7 mouse cellular contexts compared by ENCODE assay signal in genomic region chr6:47799079-47799478, GRCm38 (mm10). TPM values are rescaled to one million over a fixed set of nuclear protein-coding genes. Genes with fewer than 3 reads are reported as not detected.
DNase-seq lines count a peak whose midpoint lies in the region; ATAC-seq and TF ChIP-seq lines count a peak whose summit lies in the region.

No protein-coding gene starts in this region.

- H3K27me3 ChIP-seq in lung, embryonic 16.5 days (ENCODE audit: control insufficient read depth, insufficient read depth, low read depth, low read length): no peaks in the 10 kb centered on the region

- 31% methylated on average over 6 of the region's 6 CpGs for whole genome bisulfite sequencing in lung, embryonic 16.5 days

- H3K4me3 ChIP-seq in gastrocnemius, adult 2 months: no peak overlapping the region
- H3K4me3 ChIP-seq in lung, embryonic 16.5 days (ENCODE audit: low read length): no peak overlapping the region

- peak; percentile 71; the same call in 1 of the 2 replicates for ATAC-seq in lung, embryonic 16.5 days (ENCODE audit: low read depth)

- no peak overlapping the region for H3K4me2 ChIP-seq in lung, embryonic 16.5 days (ENCODE audit: low read depth, low read length)

- no peaks in the 10 kb centered on the region for H3K4me1 ChIP-seq in lung, embryonic 16.5 days (replicated peaks; ENCODE audit: control insufficient read depth, insufficient read depth, low read length)

- H3K9ac ChIP-seq in lung, embryonic 16.5 days (ENCODE audit: low read length): no peak overlapping the region

- H3K9me3 ChIP-seq in lung, embryonic 16.5 days (ENCODE audit: control insufficient read depth, low read length): no peaks in the 10 kb centered on the region

- peaks cover 79% of the 10 kb centered on the region for H3K36me3 ChIP-seq in lung, embryonic 16.5 days (ENCODE audit: control insufficient read depth, insufficient read depth, low read length)

- TF ChIP-seq CTCF in gastrocnemius, adult 2 months (IDR thresholded peaks at IDR 0.05): peak; percentile 90

- peak; percentile 77 for DNase-seq in A20 (ENCODE audit: low read depth, low spot score)
- peak; percentile 67 to 74 for DNase-seq in CD8-positive naive resting alpha-beta T cell, adult 2 months (ENCODE audit: low read depth in 2 of 2, low spot score in 2 of 2)
- peak; percentile 43 for DNase-seq in cerebellum, adult 8-10 months
- peak; percentile 52 for DNase-seq in gastrocnemius, adult 2 months
- DNase-seq in kidney, adult 9 months: peak; percentile 74
- DNase-seq in retina, postnatal 7 days (ENCODE audit: low read depth, low spot score): peak; percentile 65

- intact Hi-C loops in gastrocnemius, adult 2 months (cut with DNase I): loop anchor here (1.0 kb wide), 1 partner anchor 31 kb away; the partner anchor contains the start of gene Zfp786

- no peak overlapping the region for H3K27ac ChIP-seq in gastrocnemius, adult 2 months
- H3K27ac ChIP-seq in lung, embryonic 16.5 days (ENCODE audit: low read length): no peak overlapping the region

RNA-seq across cellular contexts. Expression of gene Pdia4, which starts 14.2 kb away (rescaled TPM):
- total RNA-seq in gastrocnemius, adult 2 months (2021): 10 to 100 TPM; 11.2 to 18.9 TPM
- 334 and 362 TPM in 2 replicates for polyA plus RNA-seq in lung, embryonic 16.5 days (2015; fragmentation: Nextera tagmentation; extraction: Ambion mirVana)

RNA-seq across cellular contexts. Expression of gene Zfp786, which starts 31.6 kb away (rescaled TPM):
- total RNA-seq in gastrocnemius, adult 2 months (2021): 1 to 10 TPM in 1 of 2 experiments, under 1 TPM in 1; 0.42 to 1.2 TPM
- 3.1 and 4.7 TPM in 2 replicates for polyA plus RNA-seq in lung, embryonic 16.5 days (2015; fragmentation: Nextera tagmentation; extraction: Ambion mirVana)

RNA-seq across cellular contexts. Expression of gene Zfp398, which starts 36.4 kb away (rescaled TPM):
- total RNA-seq in gastrocnemius, adult 2 months (2021): 1 to 10 TPM; 5.7 to 6.5 TPM
- polyA plus RNA-seq in lung, embryonic 16.5 days (2015; fragmentation: Nextera tagmentation; extraction: Ambion mirVana): 8.6 and 8.9 TPM in 2 replicates
